Mouse (Mus musculus): ENCODE measurements at regions not wholly inside any gene's neighbourhood (a gene's known extent, or its start where the extent isn't known, plus 50 kb on each side); places are given as distances from the start of the nearest gene placed in this dataset.

DNA sequence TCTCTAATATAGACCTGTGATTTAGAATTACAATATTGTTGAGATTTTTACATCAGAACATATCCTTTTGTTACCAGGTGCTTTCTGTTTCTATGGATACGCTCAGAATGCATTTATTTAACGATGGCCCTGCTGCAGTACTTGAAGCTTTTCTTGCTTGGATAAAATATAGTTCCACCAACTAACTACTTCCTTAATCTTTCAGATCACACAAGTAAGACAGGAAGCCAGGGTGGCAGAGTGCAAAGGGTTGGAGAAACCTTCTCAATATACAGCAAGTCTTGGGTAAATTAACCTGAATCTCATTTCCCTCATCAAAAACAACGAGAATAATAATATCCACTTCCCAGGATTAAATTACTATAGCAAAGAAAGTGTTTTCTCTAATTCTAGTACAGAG, 193.1 kb upstream of the Acvr2a start:
- H3K9me3 ChIP-seq (ENCODE audit: low read depth, low read length): no peaks in the 10 kb centered on the region
- no peaks in the 10 kb centered on the region for H3K4me1 ChIP-seq (ENCODE audit: insufficient read depth)
- WGBS: 77% methylated on average over 3 of the region's 3 CpGs
- no peak overlapping the region for H3K9ac ChIP-seq
- H3K4me3 ChIP-seq (ENCODE audit: low read depth, low read length): no peak overlapping the region
- no peak for TF ChIP-seq CTCF (IDR thresholded peaks at IDR 0.05; ENCODE audit: low read depth)
- H3K27me3 ChIP-seq (ENCODE audit: insufficient read depth, low read length): no peaks in the 10 kb centered on the region
- DNase-seq (no peak), ATAC-seq (ENCODE audit: insufficient read depth) (no peak)
- H3K27ac ChIP-seq (ENCODE audit: low read depth): no peak overlapping the region
- H3K36me3 ChIP-seq (ENCODE audit: insufficient read depth): no peaks in the 10 kb centered on the region
- no peak overlapping the region for H3K4me2 ChIP-seq

- no peaks in the 10 kb centered on the region for H3K27me3 ChIP-seq (ENCODE audit: insufficient read depth, low read length)
- DNase-seq: no peak
- H3K4me3 ChIP-seq (ENCODE audit: low read depth, low read length): no peak overlapping the region
- 88% methylated on average over 1 of the region's 1 CpGs for WGBS
- no peak for TF ChIP-seq CTCF (IDR thresholded peaks at IDR 0.05; ENCODE audit: low read depth)
- H3K4me2 ChIP-seq: no peak overlapping the region
- no peak for ATAC-seq (ENCODE audit: insufficient read depth)
- H3K27ac ChIP-seq (ENCODE audit: low read depth): no peak overlapping the region
- no peak overlapping the region for H3K9ac ChIP-seq
- H3K4me1 ChIP-seq (ENCODE audit: insufficient read depth): no peaks in the 10 kb centered on the region
- no peaks in the 10 kb centered on the region for H3K36me3 ChIP-seq (ENCODE audit: insufficient read depth)
- H3K9me3 ChIP-seq (ENCODE audit: low read depth, low read length): no peaks in the 10 kb centered on the region
Observed at GRCm38 (mm10) chr2:48622316-48622715, 191.6 kb upstream of the Acvr2a start.

DNA sequence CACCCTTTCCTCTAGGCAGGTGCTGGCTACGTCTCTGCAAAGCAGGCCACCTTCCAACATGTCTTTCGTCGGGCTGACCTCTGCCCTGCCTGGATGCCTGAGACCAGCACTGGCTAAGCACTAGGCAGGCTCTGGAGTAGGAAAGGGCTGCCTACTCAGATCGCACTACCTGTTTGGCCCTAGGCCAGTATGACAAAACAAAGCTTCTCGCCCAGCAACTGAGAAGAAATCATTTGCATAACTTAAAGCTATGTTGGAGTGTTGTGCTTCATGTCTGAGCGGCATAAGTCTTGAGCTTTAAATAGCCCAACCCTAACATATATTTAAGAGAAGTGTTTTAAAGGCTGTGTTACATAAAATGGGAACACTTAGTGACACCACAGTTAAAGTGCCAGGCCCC, 189.9 kb upstream of the Acvr2a start:
- DNase-seq (peak; percentile 54), ATAC-seq (ENCODE audit: insufficient read depth) (peak; percentile 65)
- WGBS: 38% methylated on average over 6 of the region's 6 CpGs
- Histone ChIP-seq H3K27ac (ENCODE audit: low read depth) (no peak overlapping the region), H3K9me3 (ENCODE audit: low read depth, low read length) (no peaks in the 10 kb centered on the region), H3K4me2 (no peak overlapping the region), H3K36me3 (ENCODE audit: insufficient read depth) (no peaks in the 10 kb centered on the region), H3K4me1 (ENCODE audit: insufficient read depth) (no peaks in the 10 kb centered on the region), H3K9ac (no peak overlapping the region), H3K4me3 (ENCODE audit: low read depth, low read length) (no peak overlapping the region), H3K27me3 (ENCODE audit: insufficient read depth, low read length) (no peaks in the 10 kb centered on the region)
- no peak for TF ChIP-seq CTCF (IDR thresholded peaks at IDR 0.05; ENCODE audit: low read depth)

- peak; percentile 28 for DNase-seq
- no peak overlapping the region for H3K4me2 ChIP-seq
- no peaks in the 10 kb centered on the region for H3K9me3 ChIP-seq (ENCODE audit: low read depth, low read length)
- H3K4me1 ChIP-seq (ENCODE audit: insufficient read depth): no peaks in the 10 kb centered on the region
- no peak overlapping the region for H3K4me3 ChIP-seq (ENCODE audit: low read depth, low read length)
- 46% methylated on average over 2 of the region's 2 CpGs for WGBS
- ATAC-seq (ENCODE audit: insufficient read depth): peak; percentile 35; the same call in 1 of the 2 replicates
- H3K27ac ChIP-seq (ENCODE audit: low read depth): no peak overlapping the region
- H3K36me3 ChIP-seq (ENCODE audit: insufficient read depth): no peaks in the 10 kb centered on the region
- no peak overlapping the region for H3K9ac ChIP-seq
- no peaks in the 10 kb centered on the region for H3K27me3 ChIP-seq (ENCODE audit: insufficient read depth, low read length)
- TF ChIP-seq CTCF (IDR thresholded peaks at IDR 0.05; ENCODE audit: low read depth): no peak
Observed at GRCm38 (mm10) chr2:48624461-48624860, 189.4 kb upstream of the Acvr2a start.

- ATAC-seq (ENCODE audit: insufficient read depth): no peak
- no peaks in the 10 kb centered on the region for H3K27me3 ChIP-seq (ENCODE audit: insufficient read depth, low read length)
- no peak overlapping the region for H3K4me3 ChIP-seq (ENCODE audit: low read depth, low read length)
- no peak overlapping the region for H3K9ac ChIP-seq
- DNase-seq: no peak
- TF ChIP-seq CTCF (IDR thresholded peaks at IDR 0.05; ENCODE audit: low read depth): no peak
- H3K36me3 ChIP-seq (ENCODE audit: insufficient read depth): no peaks in the 10 kb centered on the region
- H3K27ac ChIP-seq (ENCODE audit: low read depth): no peak overlapping the region
- H3K4me1 ChIP-seq (ENCODE audit: insufficient read depth): no peaks in the 10 kb centered on the region
- no peak overlapping the region for H3K4me2 ChIP-seq
- WGBS: 53% methylated on average over 4 of the region's 4 CpGs
- no peaks in the 10 kb centered on the region for H3K9me3 ChIP-seq (ENCODE audit: low read depth, low read length)
Observed at GRCm38 (mm10) chr2:48627011-48627410, 186.9 kb upstream of the Acvr2a start.

GRCm38 (mm10) chr2:48629106-48630050, 184.5 kb upstream of the Acvr2a start:
- no peak for DNase-seq
- whole genome bisulfite sequencing: 64% methylated on average over 9 of the region's 9 CpGs
- H3K36me3 ChIP-seq (ENCODE audit: insufficient read depth): no peaks in the 10 kb centered on the region
- no peaks in the 10 kb centered on the region for H3K27me3 ChIP-seq (ENCODE audit: insufficient read depth, low read length)
- H3K9me3 ChIP-seq (ENCODE audit: low read depth, low read length): no peaks in the 10 kb centered on the region
- no peak overlapping the region for H3K4me3 ChIP-seq (ENCODE audit: low read depth, low read length)
- TF ChIP-seq CTCF (IDR thresholded peaks at IDR 0.05; ENCODE audit: low read depth): no peak
- no peak overlapping the region for H3K4me2 ChIP-seq
- H3K4me1 ChIP-seq (ENCODE audit: insufficient read depth): no peaks in the 10 kb centered on the region
- H3K27ac ChIP-seq (ENCODE audit: low read depth): no peak overlapping the region
- H3K9ac ChIP-seq: no peak overlapping the region
- no peak for ATAC-seq (ENCODE audit: insufficient read depth)

DNA sequence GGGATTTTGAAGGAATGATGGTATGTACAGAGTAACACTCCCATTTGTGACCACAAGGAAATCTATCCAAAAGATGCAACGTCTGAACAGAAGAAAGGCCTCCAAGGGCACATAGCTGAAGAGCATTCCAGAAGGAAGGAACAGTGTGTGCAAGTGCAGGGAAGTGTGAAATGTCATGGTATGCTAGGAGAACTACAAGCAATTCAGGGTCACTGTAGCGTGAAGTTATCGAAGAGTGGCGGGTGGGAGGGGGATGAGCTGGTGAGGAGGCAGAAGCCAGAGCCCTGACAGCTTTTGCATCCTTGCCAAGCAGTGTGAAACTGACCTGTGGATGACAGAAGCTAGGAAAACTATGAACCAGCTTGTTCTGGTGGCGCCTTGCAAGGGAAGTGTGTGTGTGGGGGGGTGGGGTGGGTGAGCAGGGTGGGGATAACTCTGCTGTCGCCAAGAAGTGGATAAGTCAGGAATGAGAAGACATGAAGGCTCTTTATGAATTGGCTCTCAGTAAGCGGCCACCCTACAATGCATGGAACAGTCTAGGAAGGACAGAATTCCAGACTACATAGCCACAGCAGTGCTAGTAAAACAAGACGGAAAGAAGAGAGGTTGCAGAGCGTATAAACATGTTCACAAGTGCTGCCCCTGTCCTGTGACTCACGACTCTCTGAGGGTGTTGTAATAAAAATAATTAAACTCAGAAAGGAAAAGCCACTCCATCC, 179.3 kb upstream of the Acvr2a start:
- Histone ChIP-seq H3K4me3 (ENCODE audit: low read depth, low read length) (no peak overlapping the region), H3K9ac (no peak overlapping the region), H3K36me3 (ENCODE audit: insufficient read depth) (no peaks in the 10 kb centered on the region), H3K27me3 (ENCODE audit: insufficient read depth, low read length) (no peaks in the 10 kb centered on the region), H3K9me3 (ENCODE audit: low read depth, low read length) (no peaks in the 10 kb centered on the region), H3K4me1 (ENCODE audit: insufficient read depth) (no peaks in the 10 kb centered on the region), H3K4me2 (no peak overlapping the region), H3K27ac (ENCODE audit: low read depth) (no peak overlapping the region)
- DNase-seq: no peak
- ATAC-seq (ENCODE audit: insufficient read depth): no peak
- 67% methylated on average over 10 of the region's 10 CpGs for WGBS
- no peak for TF ChIP-seq CTCF (IDR thresholded peaks at IDR 0.05; ENCODE audit: low read depth)

Data from lung, embryonic 14.5 days (tissue).